Mouse (Mus musculus) olfactory bulb, adult 2 months (tissue): ENCODE measurements around the gene Gpr31b.
"Not testable (repeated sequence)": the region's sequence is repeated elsewhere in the genome, so short reads cannot be mapped to it uniquely, and the experiment has no call there.

Source experiments
- CTCF ChIP-seq: fragments of 200-500 bp; IDR thresholded peaks from 2 replicates; pipeline ENCODE4 v1.5.1; 2012; ENCODE audit warnings: low read depth, mild to moderate bottlenecking, low read length, moderate library complexity; ENCODE audit not compliant: insufficient read depth
- POLR2A ChIP-seq: fragments of 200-500 bp; IDR thresholded peaks from 2 replicates; pipeline ENCODE4 v1.6.1; 2012; ENCODE audit warnings: mild to moderate bottlenecking, low read depth, low read length, moderate library complexity; ENCODE audit not compliant: insufficient read depth

DNA sequence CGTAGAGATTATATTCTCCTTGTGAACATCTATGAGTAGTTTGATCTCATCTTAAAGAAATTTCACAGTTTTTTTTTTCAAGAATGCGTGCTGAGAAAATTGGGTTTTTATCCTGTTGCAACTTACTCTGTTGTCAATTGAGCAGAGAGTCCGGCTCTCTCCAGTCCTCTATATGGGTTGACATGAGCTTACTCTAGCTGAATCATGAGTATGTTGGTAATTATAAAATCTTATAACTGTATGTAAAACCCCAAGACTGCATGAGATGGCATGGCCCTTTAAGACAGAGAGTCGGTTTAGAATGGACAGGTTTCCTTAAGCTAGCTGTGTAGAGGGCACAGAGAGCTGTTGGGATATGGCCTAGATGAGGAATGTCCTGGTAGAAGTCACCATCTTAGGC is 8.7 kb upstream of the Gpr31b start, which contains the start of gene Tcp10b:
- TF ChIP-seq POLR2A, CTCF: not testable (repeated sequence)
